Mouse (Mus musculus) testis, adult 2 months (tissue): ENCODE data around the gene Nrn1l.

Experiments
- CTCF ChIP-seq: fragments of 200-500 bp; IDR thresholded peaks from 2 replicates; pipeline ENCODE4 v1.5.1; 2012; ENCODE audit warnings: low read depth, mild to moderate bottlenecking, inconsistent platforms, low read length, moderate library complexity; ENCODE audit not compliant: control insufficient read depth, insufficient read depth, insufficient replicate concordance
- POLR2A ChIP-seq: fragments of 200-500 bp; IDR thresholded peaks from 2 replicates; pipeline ENCODE4 v1.6.1; 2012; ENCODE audit warnings: low read depth, mild to moderate bottlenecking, inconsistent platforms, low read length, moderate library complexity; ENCODE audit not compliant: control insufficient read depth

- no peak for TF ChIP-seq CTCF
- TF ChIP-seq POLR2A = no peak
Observed at GRCm38 (mm10) chr8:105866364-105867029, 26.9 kb upstream of the Nrn1l start.
